Mouse (Mus musculus): ENCODE measurements around the gene Rdh16f2. TPM values are rescaled to one million over a fixed set of nuclear protein-coding genes. Genes with fewer than 3 reads are reported as not detected.
"Not testable (repeated sequence)": the region's sequence is repeated elsewhere in the genome, so short reads cannot be mapped to it uniquely, and the experiment has no call there.

Rdh16f2 gene
- polyA plus RNA-seq, 1 experiment from 2014 or later = 0.10 TPM

DNA sequence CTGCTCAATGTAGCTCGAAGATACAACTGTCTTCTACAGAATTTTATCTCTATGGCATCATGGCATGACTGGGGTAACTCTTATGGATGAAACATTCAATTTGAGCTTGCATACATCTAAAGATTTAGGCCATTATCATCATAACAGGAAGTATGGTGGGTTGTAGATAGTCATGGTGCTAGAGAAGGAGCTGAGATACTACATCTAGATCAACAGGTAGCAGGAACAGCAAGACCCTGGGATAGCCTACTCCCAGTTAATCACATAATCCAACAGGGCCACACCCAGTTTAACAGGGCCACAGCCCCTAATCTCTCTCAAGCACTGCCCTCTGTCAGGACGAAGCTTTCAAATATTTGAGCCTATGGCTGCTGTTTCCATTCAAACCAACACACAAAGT, 25.5 kb upstream of the Rdh16f2 start:
- no peak overlapping the region for H3K9ac ChIP-seq (ENCODE audit: low read length)
- no peak overlapping the region for H3K27ac ChIP-seq (ENCODE audit: low read length)
- ATAC-seq (ENCODE audit: insufficient read depth, low FRiP score) = no peak
- WGBS = 74% methylated on average over 2 of the region's 2 CpGs
- H3K36me3 ChIP-seq (ENCODE audit: control insufficient read depth, insufficient read depth, low read length) = no peaks in the 10 kb centered on the region
- H3K4me3 ChIP-seq (replicated peaks; ENCODE audit: low read length) = no peak overlapping the region
- H3K9me3 ChIP-seq (replicated peaks; ENCODE audit: control insufficient read depth, low read length) = no peaks in the 10 kb centered on the region
- H3K4me1 ChIP-seq (ENCODE audit: control insufficient read depth, insufficient read depth, low read length) = no peaks in the 10 kb centered on the region
- H3K4me2 ChIP-seq (ENCODE audit: low read depth, low read length) = no peak overlapping the region
- H3K27me3 ChIP-seq (ENCODE audit: control insufficient read depth, insufficient read depth, low read length) = no peaks in the 10 kb centered on the region

DNA sequence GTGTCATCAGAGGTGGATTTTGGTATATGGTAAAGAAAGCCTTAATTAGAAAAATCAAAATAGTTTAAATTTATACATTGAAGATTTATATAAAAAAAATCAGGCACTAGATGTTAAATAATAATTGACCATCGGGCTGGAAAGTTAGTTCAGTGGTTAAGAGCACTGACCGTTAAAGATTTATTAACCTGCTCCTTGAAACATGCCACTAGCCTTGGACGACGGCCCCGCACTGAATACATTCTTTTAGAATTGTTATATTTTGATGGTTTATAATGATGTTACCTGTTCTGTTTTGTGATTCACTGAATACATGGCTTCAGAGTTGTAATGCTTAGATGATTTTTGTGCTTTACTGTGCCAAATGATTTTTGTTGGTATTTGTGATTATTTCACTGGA, 20.3 kb upstream of the Rdh16f2 start:
- H3K9ac ChIP-seq (ENCODE audit: low read length); H3K4me2 ChIP-seq (ENCODE audit: low read depth, low read length); H3K9me3 ChIP-seq (replicated peaks; ENCODE audit: control insufficient read depth, low read length); H3K36me3 ChIP-seq (ENCODE audit: control insufficient read depth, insufficient read depth, low read length); H3K4me1 ChIP-seq (ENCODE audit: control insufficient read depth, insufficient read depth, low read length); ATAC-seq (ENCODE audit: insufficient read depth, low FRiP score); H3K27ac ChIP-seq (ENCODE audit: low read length); H3K4me3 ChIP-seq (replicated peaks; ENCODE audit: low read length); H3K27me3 ChIP-seq (ENCODE audit: control insufficient read depth, insufficient read depth, low read length): not testable (repeated sequence)
- WGBS = 85% methylated on average over 5 of the region's 5 CpGs

DNA sequence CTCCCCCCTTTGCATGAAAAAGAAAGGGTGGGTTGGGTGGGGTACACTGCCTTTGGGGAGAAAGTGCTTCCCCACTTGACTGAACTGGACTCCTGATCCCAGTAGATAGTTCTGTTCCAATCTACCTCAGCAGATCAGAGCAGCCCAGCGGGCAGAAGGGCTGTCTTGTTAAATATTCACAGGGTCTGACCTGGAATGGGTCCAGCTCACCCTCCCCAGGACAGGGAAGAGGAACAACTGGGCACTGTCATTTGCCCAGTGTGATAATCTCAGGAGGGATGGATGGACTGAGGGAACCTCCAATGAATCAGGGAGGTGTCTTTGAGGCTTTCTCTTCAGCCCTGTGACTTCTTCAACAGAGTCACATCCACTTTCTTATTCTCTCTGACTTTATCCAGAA, 18.2 kb upstream of the Rdh16f2 start:
- no peaks in the 10 kb centered on the region for H3K36me3 ChIP-seq (ENCODE audit: control insufficient read depth, insufficient read depth, low read length)
- no peaks in the 10 kb centered on the region for H3K4me1 ChIP-seq (ENCODE audit: control insufficient read depth, insufficient read depth, low read length)
- H3K9me3 ChIP-seq (replicated peaks; ENCODE audit: control insufficient read depth, low read length) = no peaks in the 10 kb centered on the region
- ATAC-seq (ENCODE audit: insufficient read depth, low FRiP score) = no peak
- no peak overlapping the region for H3K9ac ChIP-seq (ENCODE audit: low read length)
- H3K4me2 ChIP-seq (ENCODE audit: low read depth, low read length) = no peak overlapping the region
- no peak overlapping the region for H3K4me3 ChIP-seq (replicated peaks; ENCODE audit: low read length)
- no peaks in the 10 kb centered on the region for H3K27me3 ChIP-seq (ENCODE audit: control insufficient read depth, insufficient read depth, low read length)
- no peak overlapping the region for H3K27ac ChIP-seq (ENCODE audit: low read length)
- WGBS = 80% methylated on average over 1 of the region's 1 CpGs

DNA sequence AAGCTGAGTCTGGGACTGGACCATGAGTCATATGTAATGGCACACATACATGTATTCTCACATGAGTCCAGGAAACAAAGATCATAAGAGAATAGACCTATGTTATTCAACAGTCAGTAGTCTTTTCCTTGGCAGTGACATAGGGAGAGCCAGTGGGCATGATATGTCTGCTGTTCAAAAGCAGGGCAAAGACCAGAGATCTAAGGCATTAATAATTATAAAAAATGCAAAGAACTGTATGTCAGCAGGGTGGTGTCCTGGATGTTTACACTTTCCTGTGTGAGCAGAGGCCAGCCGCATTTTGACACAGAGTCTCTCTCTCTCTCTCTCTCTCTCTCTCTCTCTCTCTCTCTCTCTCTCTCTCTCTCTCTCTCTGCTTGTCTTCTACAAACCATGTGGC, 16.6 kb upstream of the Rdh16f2 start, which contains the start of gene Rdh19:
Gene Rdh19, plus strand, starts transcription at position 301 of the 400 bp plus-strand sequence.
- H3K4me1 ChIP-seq (ENCODE audit: control insufficient read depth, insufficient read depth, low read length) = no peaks in the 10 kb centered on the region
- no peaks in the 10 kb centered on the region for H3K36me3 ChIP-seq (ENCODE audit: control insufficient read depth, insufficient read depth, low read length)
- no peaks in the 10 kb centered on the region for H3K9me3 ChIP-seq (replicated peaks; ENCODE audit: control insufficient read depth, low read length)
- H3K27me3 ChIP-seq (ENCODE audit: control insufficient read depth, insufficient read depth, low read length) = no peaks in the 10 kb centered on the region
- H3K27ac ChIP-seq (ENCODE audit: low read length) = no peak within 1 kb of the TSS
- H3K4me3 ChIP-seq (replicated peaks; ENCODE audit: low read length) = no peak within 1 kb of the TSS
- no peak within 1 kb of the TSS for H3K4me2 ChIP-seq (ENCODE audit: low read depth, low read length)
- 30% methylated on average over 1 of the region's 1 CpGs for WGBS
- no peak for ATAC-seq (ENCODE audit: insufficient read depth, low FRiP score)
- no peak within 1 kb of the TSS for H3K9ac ChIP-seq (ENCODE audit: low read length)

DNA sequence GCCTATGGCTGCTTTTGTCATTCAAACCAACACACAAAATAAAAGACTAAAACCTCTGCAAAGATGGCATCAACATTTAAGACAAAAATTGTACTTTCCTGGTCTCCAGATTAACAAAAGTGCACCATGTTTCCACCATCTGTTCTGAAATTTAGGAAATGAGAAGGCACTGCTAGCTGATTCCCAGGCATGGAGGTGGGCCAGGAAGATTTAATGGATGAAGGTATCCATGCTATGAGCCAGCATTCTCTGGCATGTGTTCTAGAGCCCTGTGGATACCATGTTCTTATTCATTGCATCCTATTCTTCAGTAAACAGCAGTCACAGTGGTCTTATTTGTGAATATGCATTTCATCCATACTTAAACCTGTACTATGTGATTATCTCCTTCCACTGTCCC, 9.9 kb upstream of the Rdh16f2 start:
- no peaks in the 10 kb centered on the region for H3K36me3 ChIP-seq (ENCODE audit: control insufficient read depth, insufficient read depth, low read length)
- ATAC-seq (ENCODE audit: insufficient read depth, low FRiP score) = no peak
- no peaks in the 10 kb centered on the region for H3K4me1 ChIP-seq (ENCODE audit: control insufficient read depth, insufficient read depth, low read length)
- H3K4me2 ChIP-seq (ENCODE audit: low read depth, low read length) = no peak overlapping the region
- H3K4me3 ChIP-seq (replicated peaks; ENCODE audit: low read length) = no peak overlapping the region
- H3K27ac ChIP-seq (ENCODE audit: low read length) = no peak overlapping the region
- H3K9me3 ChIP-seq (replicated peaks; ENCODE audit: control insufficient read depth, low read length) = 0 out of 2 replicates have a peak, but pooled peaks cover 3% of the 10 kb centered on the region
- no peak overlapping the region for H3K9ac ChIP-seq (ENCODE audit: low read length)
- no peaks in the 10 kb centered on the region for H3K27me3 ChIP-seq (ENCODE audit: control insufficient read depth, insufficient read depth, low read length)

DNA sequence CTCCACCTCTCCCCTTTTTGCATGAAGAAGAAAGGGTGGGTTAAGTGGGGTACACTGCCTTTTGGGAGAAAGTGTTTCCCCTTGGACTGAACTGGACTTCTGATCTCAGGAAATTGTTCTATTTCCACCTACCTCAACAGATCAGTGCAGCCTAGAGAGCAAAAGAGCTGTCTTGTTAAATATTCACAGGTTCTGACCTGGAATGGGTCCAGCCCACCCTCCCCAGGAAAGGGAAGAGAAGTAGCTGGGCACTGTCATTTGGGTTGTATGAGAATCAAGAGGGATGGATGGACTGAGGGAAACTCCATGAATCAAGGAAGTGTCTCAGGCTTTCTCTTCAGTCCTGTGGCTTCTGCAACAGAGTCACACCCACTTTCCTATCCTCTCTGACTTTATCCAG, 1.3 kb upstream of the Rdh16f2 start:
- no peak overlapping the region for H3K27ac ChIP-seq (ENCODE audit: low read length)
- H3K9me3 ChIP-seq (replicated peaks; ENCODE audit: control insufficient read depth, low read length) = no peaks in the 10 kb centered on the region
- H3K36me3 ChIP-seq (ENCODE audit: control insufficient read depth, insufficient read depth, low read length) = no peaks in the 10 kb centered on the region
- ATAC-seq (ENCODE audit: insufficient read depth, low FRiP score) = no peak
- no peaks in the 10 kb centered on the region for H3K4me1 ChIP-seq (ENCODE audit: control insufficient read depth, insufficient read depth, low read length)
- no peak overlapping the region for H3K9ac ChIP-seq (ENCODE audit: low read length)
- no peaks in the 10 kb centered on the region for H3K27me3 ChIP-seq (ENCODE audit: control insufficient read depth, insufficient read depth, low read length)
- H3K4me2 ChIP-seq (ENCODE audit: low read depth, low read length) = no peak overlapping the region
- H3K4me3 ChIP-seq (replicated peaks; ENCODE audit: low read length) = no peak overlapping the region

DNA sequence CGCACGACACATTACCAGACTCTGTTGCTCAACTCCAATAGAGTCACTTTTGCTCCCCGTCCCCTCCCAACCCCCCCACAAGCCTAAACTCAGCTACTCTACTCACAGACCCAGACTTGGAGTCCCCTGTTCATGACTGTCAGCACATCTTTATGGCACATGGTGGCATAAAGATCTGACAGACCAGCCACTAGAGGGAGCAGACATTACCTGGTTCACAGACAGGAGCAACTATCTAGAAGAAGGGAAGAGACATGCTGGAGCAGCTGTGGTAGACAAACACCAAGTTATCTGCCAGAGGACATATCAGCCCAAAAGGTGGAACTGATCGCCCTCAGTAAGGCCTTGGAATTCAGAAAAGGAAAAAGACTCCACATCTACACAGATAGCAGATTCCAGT, 6.2 kb downstream of the Rdh16f2 start:
- Histone ChIP-seq H3K9ac (ENCODE audit: low read length) (no peak overlapping the region), H3K4me3 (replicated peaks; ENCODE audit: low read length) (no peak overlapping the region), H3K27me3 (ENCODE audit: control insufficient read depth, insufficient read depth, low read length) (no peaks in the 10 kb centered on the region), H3K4me2 (ENCODE audit: low read depth, low read length) (no peak overlapping the region), H3K4me1 (ENCODE audit: control insufficient read depth, insufficient read depth, low read length) (no peaks in the 10 kb centered on the region), H3K36me3 (ENCODE audit: control insufficient read depth, insufficient read depth, low read length) (no peaks in the 10 kb centered on the region), H3K9me3 (replicated peaks; ENCODE audit: control insufficient read depth, low read length) (no peaks in the 10 kb centered on the region), H3K27ac (ENCODE audit: low read length) (no peak overlapping the region)
- 76% methylated on average over 4 of the region's 4 CpGs for WGBS
- ATAC-seq (ENCODE audit: insufficient read depth, low FRiP score) = no peak

DNA sequence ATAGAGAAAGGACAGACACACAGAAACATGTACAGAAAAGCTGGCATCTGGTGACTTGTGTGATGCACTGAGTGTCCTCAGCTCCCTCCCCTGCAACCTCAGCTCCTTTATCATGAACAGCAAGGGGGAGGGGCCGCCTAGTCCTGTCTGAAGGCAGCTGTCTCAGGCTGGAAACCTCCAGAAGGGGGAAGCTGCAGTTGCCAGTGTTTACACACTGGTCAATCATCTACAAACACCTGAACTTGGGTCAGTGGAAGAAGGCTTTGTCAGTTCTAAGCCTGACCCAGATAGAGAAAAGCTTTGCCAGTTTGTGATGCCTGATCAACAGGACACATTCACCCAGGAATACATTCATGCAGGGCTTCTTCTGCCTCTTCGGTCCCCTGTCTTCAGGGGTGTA, 11.4 kb downstream of the Rdh16f2 start:
- Histone ChIP-seq H3K36me3 (ENCODE audit: control insufficient read depth, insufficient read depth, low read length) (no peaks in the 10 kb centered on the region), H3K4me3 (replicated peaks; ENCODE audit: low read length) (no peak overlapping the region), H3K9me3 (replicated peaks; ENCODE audit: control insufficient read depth, low read length) (no peaks in the 10 kb centered on the region), H3K4me1 (ENCODE audit: control insufficient read depth, insufficient read depth, low read length) (0 out of 2 replicates have a peak, but pooled peaks cover 6% of the 10 kb centered on the region), H3K27me3 (ENCODE audit: control insufficient read depth, insufficient read depth, low read length) (no peaks in the 10 kb centered on the region), H3K9ac (ENCODE audit: low read length) (no peak overlapping the region), H3K4me2 (ENCODE audit: low read depth, low read length) (peak overlapping the region; percentile 4; the same call in 1 of the 2 replicates), H3K27ac (ENCODE audit: low read length) (peak overlapping the region; percentile 80)
- WGBS = 18% methylated on average over 2 of the region's 2 CpGs
- peak; percentile 89 for ATAC-seq (ENCODE audit: insufficient read depth, low FRiP score)

DNA sequence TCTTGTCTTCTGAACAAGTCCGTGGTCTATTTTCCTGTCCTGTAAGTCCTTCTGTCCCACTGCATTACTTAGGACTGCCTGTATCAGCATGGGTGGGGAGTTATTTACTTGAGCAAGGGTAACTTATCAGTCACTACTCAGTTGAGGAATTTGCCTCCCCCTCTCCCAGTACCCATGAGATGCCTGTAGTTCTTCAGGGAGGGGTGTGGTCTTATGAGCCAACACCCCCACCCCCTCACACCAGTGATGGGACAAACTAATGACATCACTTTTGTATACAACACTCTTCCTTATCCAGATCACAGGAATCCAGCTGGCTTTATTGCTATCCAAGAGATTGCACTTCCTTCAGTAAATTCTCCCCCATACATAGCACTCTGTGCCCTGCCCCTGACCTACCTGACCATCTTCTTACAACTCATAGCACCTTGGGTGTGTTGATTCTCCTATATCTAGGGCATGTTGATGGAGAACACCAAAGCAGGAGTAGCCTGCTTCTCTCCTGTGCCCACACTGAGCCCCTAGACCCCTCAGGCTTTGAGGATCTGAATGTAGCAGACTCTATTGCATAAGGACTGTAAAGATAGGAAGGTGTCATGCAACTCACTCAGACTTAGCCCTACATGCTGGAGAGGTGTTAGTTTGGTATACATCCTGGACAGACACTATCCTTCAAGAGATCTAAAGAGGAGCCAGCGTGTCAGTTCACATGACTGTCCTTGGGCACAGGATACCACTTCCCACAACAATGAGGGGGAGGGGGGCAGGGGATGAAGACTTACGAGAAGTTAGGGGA, 12.2 kb downstream of the Rdh16f2 start:
- H3K4me3 ChIP-seq (replicated peaks; ENCODE audit: low read length) = no peak overlapping the region
- no peak overlapping the region for H3K9ac ChIP-seq (ENCODE audit: low read length)
- peak; percentile 82 for ATAC-seq (ENCODE audit: insufficient read depth, low FRiP score)
- H3K27ac ChIP-seq (ENCODE audit: low read length) = peak overlapping the region; percentile 80
- 57% methylated on average over 3 of the region's 3 CpGs for WGBS
- H3K4me1 ChIP-seq (ENCODE audit: control insufficient read depth, insufficient read depth, low read length) = 0 out of 2 replicates have a peak, but pooled peaks cover 6% of the 10 kb centered on the region
- H3K9me3 ChIP-seq (replicated peaks; ENCODE audit: control insufficient read depth, low read length) = no peaks in the 10 kb centered on the region
- H3K27me3 ChIP-seq (ENCODE audit: control insufficient read depth, insufficient read depth, low read length) = no peaks in the 10 kb centered on the region
- H3K4me2 ChIP-seq (ENCODE audit: low read depth, low read length) = peak overlapping the region; percentile 4; the same call in 1 of the 2 replicates
- H3K36me3 ChIP-seq (ENCODE audit: control insufficient read depth, insufficient read depth, low read length) = no peaks in the 10 kb centered on the region
